Mouse (Mus musculus): ENCODE measurements around the gene Tmem206. TPM values are rescaled to one million over a fixed set of nuclear protein-coding genes. Genes with fewer than 3 reads are reported as not detected.

The Tmem206 gene
- 5.6 and 10.0 TPM in 2 replicates for polyA plus RNA-seq (2012; ENCODE audit: low replicate concordance)

DNA sequence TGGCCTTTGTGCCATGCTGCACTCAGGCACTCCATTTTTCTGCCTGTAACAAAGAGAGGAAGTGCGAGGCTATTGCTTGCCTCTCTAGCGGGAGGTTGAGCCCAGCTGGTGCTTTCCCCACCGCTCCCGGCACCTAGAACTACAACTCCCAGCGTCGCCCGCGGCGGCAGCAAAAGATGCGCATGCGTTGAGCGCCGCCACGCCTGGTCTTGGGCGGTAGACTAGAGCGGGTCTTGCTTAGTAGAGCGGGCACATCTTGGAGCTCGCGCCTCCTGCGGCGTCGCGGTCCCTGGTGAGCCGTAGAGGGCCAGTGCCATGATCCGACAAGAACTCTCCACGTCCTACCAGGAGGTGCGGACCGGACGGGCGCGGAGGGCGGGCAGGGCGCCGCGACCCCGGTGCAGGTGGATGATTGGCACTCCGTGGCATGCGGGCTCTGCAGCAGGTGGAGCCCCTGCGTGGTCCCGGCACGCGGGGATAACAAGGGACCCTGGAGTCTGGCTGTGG is at the start of gene Tmem206:
Gene Tmem206, plus strand, starts transcription at position 187 of the 507 bp plus-strand sequence.

DNA sequence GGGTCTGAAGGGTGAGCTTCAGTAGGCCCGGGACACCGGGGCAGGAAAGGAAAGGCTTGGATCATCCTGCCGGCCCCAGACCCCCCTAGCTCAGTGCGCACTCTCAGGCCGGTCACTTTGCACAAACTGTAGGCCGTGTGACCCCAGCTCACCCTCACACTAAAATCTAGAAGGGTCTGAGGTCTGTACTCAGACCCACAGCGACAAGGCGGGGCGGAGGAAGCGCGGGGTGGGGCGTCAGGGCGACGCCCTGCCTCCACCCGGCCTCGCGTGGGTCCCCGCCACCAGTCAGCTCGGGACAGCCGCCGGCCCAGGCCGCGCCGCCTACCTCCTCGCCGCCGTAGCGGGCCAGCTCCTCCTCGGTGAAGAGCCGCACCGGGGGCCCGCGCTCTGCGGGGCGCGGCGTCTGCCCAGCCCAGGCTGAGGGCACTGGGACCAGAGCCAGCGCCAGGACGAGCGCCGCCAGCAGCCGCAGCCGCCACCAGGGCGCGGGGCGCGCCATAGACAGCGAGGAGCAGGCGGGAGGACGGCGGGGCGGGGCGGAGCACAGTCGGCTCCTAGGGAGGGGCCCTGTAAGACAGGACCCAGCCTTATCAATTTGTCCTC is 8.0 kb upstream of the Tmem206 start, which contains the start of gene Nenf:
Gene Nenf, minus strand, starts transcription at position 604 of the 606 bp plus-strand sequence.

Other genes with a start within 250 kb of the Tmem206 start
- 23.3 and 54.8 TPM in 2 replicates for gene Batf3, start 228.1 kb upstream of the Tmem206 start, polyA plus RNA-seq (2012; ENCODE audit: low replicate concordance)
- not detected in 2 replicates for gene Fam71a, start 161.1 kb upstream of the Tmem206 start, polyA plus RNA-seq (2012; ENCODE audit: low replicate concordance)
- gene Atf3, start 107.9 kb upstream of the Tmem206 start, polyA plus RNA-seq (2012; ENCODE audit: low replicate concordance), result 1.7 and 3.4 TPM in 2 replicates
- gene Nenf, start 7.7 kb upstream of the Tmem206 start, polyA plus RNA-seq (2012; ENCODE audit: low replicate concordance), result 42.0 and 44.1 TPM in 2 replicates
- 98.4 and 194 TPM in 2 replicates for gene Ppp2r5a, start 77.4 kb downstream of the Tmem206 start, polyA plus RNA-seq (2012; ENCODE audit: low replicate concordance)
- 1.3 and 2.9 TPM in 2 replicates for gene Dtl, start 249.6 kb downstream of the Tmem206 start, polyA plus RNA-seq (2012; ENCODE audit: low replicate concordance)
- gene Ints7, start 249.7 kb downstream of the Tmem206 start, polyA plus RNA-seq (2012; ENCODE audit: low replicate concordance), result 4.2 and 21.2 TPM in 2 replicates

Measured in hematopoietic multipotent progenitor cell, adult 10-12 weeks (in vitro differentiated cells).